Mouse (Mus musculus): ENCODE data around the gene Olfr107.

The Olfr107 gene

DNA sequence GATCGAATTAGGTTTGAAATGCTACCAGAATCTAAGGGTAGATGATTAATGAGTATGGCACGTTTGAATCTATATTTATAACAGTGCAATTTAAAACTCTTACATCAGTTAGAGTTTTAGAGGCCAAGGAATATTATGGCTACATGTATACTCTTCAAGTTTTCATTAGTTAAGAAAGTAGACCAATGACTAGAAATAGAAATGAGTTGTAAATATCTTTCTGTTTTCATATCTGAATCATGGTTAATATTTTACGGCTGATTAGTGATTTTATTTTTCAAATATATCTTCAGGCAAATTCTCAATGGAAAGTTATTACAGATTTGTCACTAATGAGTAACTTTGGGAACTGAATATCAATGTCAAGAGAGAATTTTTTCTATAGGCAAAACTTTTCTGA, at the start of gene Olfr107:
TSS of gene Olfr107 (plus strand) at position 301 of the 400 bp plus-strand sequence.
- no peak for DNase-seq (ENCODE audit: low spot score)

DNA sequence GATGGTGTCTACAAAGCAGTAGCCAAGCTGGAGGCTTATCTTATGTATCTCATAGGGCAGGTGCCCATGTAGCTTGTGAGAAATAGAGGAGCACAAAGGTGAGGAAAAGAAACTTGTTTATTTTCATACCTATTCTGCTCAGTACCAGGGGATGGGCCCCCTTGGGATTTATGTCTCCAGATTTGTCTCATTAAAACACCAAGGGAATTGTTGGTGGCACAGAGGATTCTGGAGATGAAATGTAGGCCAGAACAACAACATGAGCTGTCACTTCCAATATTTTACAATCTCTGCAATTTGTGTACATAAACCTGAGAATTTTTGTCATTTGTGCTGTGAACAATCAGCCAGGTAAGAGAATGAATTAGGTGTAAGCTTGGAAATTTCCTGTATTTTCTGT, 39.7 kb upstream of the Olfr107 start, which contains the start of gene Olfr104-ps:
TSS of gene Olfr104-ps (plus strand) at position 301 of the 400 bp plus-strand sequence.
- DNase-seq (ENCODE audit: low spot score) = no peak

DNA sequence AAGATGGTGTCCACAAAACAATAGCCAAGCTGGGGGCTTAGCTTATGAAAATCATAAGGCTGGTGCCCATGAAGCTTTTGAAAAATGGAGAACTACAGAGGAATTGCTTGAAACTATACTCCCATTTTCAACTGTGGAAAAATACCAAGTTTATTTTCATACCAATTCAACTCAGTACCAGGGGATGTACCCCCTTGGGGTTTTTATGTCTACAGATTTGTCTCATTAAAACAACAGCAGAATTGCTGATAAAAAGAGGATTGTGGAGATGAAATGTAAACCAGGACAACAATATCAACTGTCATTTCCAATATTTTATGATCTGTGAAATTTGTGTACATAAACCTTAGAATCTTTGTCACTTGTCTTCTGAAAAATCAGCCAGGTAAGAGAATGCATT, 20.3 kb upstream of the Olfr107 start, which contains the start of gene Olfr105-ps:
TSS of gene Olfr105-ps (plus strand) at position 301 of the 400 bp plus-strand sequence.
- DNase-seq (ENCODE audit: low spot score) = no peak

DNA sequence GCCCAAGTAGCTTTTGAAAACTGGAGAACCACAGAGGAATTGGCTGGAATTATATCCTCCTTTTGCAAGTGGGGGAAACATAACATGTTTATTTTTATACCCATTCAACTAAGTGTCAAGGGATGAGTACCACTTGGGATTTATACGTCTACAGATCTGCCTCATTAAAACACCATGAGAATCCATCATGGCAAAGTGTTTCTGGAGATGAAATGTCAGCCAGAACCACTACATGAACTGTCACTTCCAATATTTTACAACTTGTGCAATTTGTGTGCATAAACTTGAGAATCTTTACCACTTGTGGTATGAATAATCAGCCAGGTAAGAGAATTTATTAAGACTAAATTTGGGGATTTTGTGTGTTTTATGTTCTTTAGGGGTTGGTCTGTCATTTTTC, 8.9 kb upstream of the Olfr107 start, which contains the start of gene Olfr106-ps:
TSS of gene Olfr106-ps (plus strand) at position 301 of the 400 bp plus-strand sequence.
- no peak for DNase-seq (ENCODE audit: low spot score)

DNA sequence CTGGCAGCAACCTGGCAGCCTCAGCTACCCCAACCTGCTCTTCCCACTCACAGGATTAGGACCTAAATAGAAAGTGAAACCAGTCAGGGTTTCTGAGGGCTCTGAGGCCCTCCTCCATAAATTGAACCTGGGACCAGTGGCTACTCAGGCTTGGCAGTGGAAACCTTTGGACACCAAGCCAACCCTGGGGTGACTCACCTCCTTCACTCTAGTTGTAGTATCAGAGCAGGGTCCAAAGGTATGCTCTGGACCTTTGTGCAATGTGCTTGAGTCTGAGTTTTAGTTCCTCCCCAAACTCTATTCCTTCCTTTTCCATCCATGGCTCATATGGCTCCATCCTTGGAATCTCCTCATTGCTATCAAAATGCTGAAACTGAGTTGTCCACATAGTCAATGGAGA, 14.4 kb downstream of the Olfr107 start:
- DNase-seq (ENCODE audit: low spot score) = no peak

DNA sequence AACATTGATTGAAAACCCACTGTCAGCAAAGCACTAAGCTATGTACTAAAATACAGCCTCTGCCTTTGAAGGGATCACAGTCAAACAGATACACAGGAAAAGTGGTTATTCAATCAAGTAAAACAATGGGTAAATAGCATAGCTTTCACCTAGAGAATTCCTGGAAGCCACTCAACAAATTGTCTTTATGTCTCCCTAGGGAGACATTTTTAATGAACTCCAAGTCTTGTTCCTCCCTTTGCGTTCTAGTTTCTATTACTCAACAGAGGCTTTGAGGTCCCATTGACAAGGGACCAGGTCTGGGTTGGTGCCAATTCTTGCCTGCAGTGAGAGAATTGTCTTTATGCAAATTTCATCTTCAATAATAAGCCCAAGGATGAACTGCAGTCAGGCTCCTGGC, 46.2 kb downstream of the Olfr107 start, which contains the start of gene Olfr108:
TSS of gene Olfr108 (plus strand) at position 301 of the 400 bp plus-strand sequence.
- DNase-seq (ENCODE audit: low spot score) = no peak

All from embryo, embryonic 10 days (tissue).